Mouse (Mus musculus): ENCODE results near the gene Ankub1. TPM values are rescaled to one million over a fixed set of nuclear protein-coding genes. Genes with fewer than 3 reads are reported as not detected.

Gene Ankub1
- polyA plus RNA-seq, 1 experiment from 2014 or later, result 0.13 TPM

- Histone ChIP-seq H3K36me3 (no peaks in the 10 kb centered on the region), H3K9ac (0 out of 2 replicates have a peak overlapping the region, but pooled peaks have one; percentile 13), H3K27me3 (no peaks in the 10 kb centered on the region), H3K9me3 (replicated peaks) (no peaks in the 10 kb centered on the region), H3K27ac (no peak overlapping the region), H3K4me2 (replicated peaks) (peak overlapping the region; percentile 38), H3K4me3 (no peak overlapping the region), H3K4me1 (no peaks in the 10 kb centered on the region)
- peak; percentile 75 for ATAC-seq (ENCODE audit: low FRiP score)
- 35% methylated on average over 14 of the region's 14 CpGs for WGBS
These were observed 25.4 kb downstream of the Ankub1 start for GRCm38 (mm10) chr3:57667054-57667723.

GRCm38 (mm10) chr3:57665880-57666279 is 26.7 kb downstream of the Ankub1 start:
- Histone ChIP-seq H3K9ac (no peak overlapping the region), H3K9me3 (replicated peaks) (no peaks in the 10 kb centered on the region), H3K4me3 (no peak overlapping the region), H3K27ac (no peak overlapping the region), H3K36me3 (no peaks in the 10 kb centered on the region), H3K27me3 (no peaks in the 10 kb centered on the region), H3K4me2 (replicated peaks) (no peak overlapping the region), H3K4me1 (no peaks in the 10 kb centered on the region)
- ATAC-seq (ENCODE audit: low FRiP score), result no peak
- 86% methylated on average over 5 of the region's 5 CpGs for WGBS

- Histone ChIP-seq H3K27me3 (no peaks in the 10 kb centered on the region), H3K9me3 (replicated peaks) (no peaks in the 10 kb centered on the region), H3K4me1 (no peaks in the 10 kb centered on the region), H3K4me3 (no peak overlapping the region), H3K27ac (no peak overlapping the region), H3K36me3 (no peaks in the 10 kb centered on the region), H3K4me2 (replicated peaks) (no peak overlapping the region), H3K9ac (no peak overlapping the region)
- 77% methylated on average over 10 of the region's 10 CpGs for WGBS
- no peak for ATAC-seq (ENCODE audit: low FRiP score)
These were observed 27.9 kb downstream of the Ankub1 start for GRCm38 (mm10) chr3:57664682-57665081.

- Histone ChIP-seq H3K27ac (no peak overlapping the region), H3K4me1 (no peaks in the 10 kb centered on the region), H3K4me2 (replicated peaks) (no peak overlapping the region), H3K9me3 (replicated peaks) (no peaks in the 10 kb centered on the region), H3K27me3 (no peaks in the 10 kb centered on the region), H3K9ac (no peak overlapping the region), H3K4me3 (no peak overlapping the region), H3K36me3 (no peaks in the 10 kb centered on the region)
- WGBS, result 28% methylated on average over 6 of the region's 6 CpGs
- no peak for ATAC-seq (ENCODE audit: low FRiP score)
These were observed 28.9 kb downstream of the Ankub1 start for GRCm38 (mm10) chr3:57663731-57664130.

- WGBS, result 69% methylated on average over 6 of the region's 6 CpGs
- no peaks in the 10 kb centered on the region for H3K9me3 ChIP-seq (replicated peaks)
- no peaks in the 10 kb centered on the region for H3K4me1 ChIP-seq
- H3K4me3 ChIP-seq, result no peak overlapping the region
- no peak overlapping the region for H3K4me2 ChIP-seq (replicated peaks)
- H3K27me3 ChIP-seq, result no peaks in the 10 kb centered on the region
- no peak for ATAC-seq (ENCODE audit: low FRiP score)
- no peak overlapping the region for H3K9ac ChIP-seq
- H3K27ac ChIP-seq, result no peak overlapping the region
- H3K36me3 ChIP-seq, result no peaks in the 10 kb centered on the region
These were observed 34.0 kb downstream of the Ankub1 start for GRCm38 (mm10) chr3:57658608-57659007.

GRCm38 (mm10) chr3:57653646-57654045 is 39.0 kb downstream of the Ankub1 start:
- 84% methylated on average over 3 of the region's 3 CpGs for WGBS
- Histone ChIP-seq H3K27me3 (no peaks in the 10 kb centered on the region), H3K9ac (no peak overlapping the region), H3K4me1 (peaks cover 6% of the 10 kb centered on the region), H3K27ac (no peak overlapping the region), H3K4me2 (replicated peaks) (no peak overlapping the region), H3K4me3 (no peak overlapping the region), H3K36me3 (no peaks in the 10 kb centered on the region), H3K9me3 (replicated peaks) (no peaks in the 10 kb centered on the region)
- ATAC-seq (ENCODE audit: low FRiP score), result no peak

- Histone ChIP-seq H3K4me2 (replicated peaks) (no peak overlapping the region), H3K27ac (no peak overlapping the region), H3K9ac (no peak overlapping the region), H3K36me3 (0 out of 2 replicates have a peak, but pooled peaks cover 3% of the 10 kb centered on the region), H3K27me3 (no peaks in the 10 kb centered on the region), H3K4me3 (no peak overlapping the region), H3K4me1 (peaks cover 6% of the 10 kb centered on the region), H3K9me3 (replicated peaks) (no peaks in the 10 kb centered on the region)
- no peak for ATAC-seq (ENCODE audit: low FRiP score)
- WGBS, result 85% methylated on average over 3 of the region's 3 CpGs
These were observed 40.1 kb downstream of the Ankub1 start for GRCm38 (mm10) chr3:57652485-57652884.

- Histone ChIP-seq H3K4me1 (peaks cover 6% of the 10 kb centered on the region), H3K9me3 (replicated peaks) (no peaks in the 10 kb centered on the region), H3K36me3 (0 out of 2 replicates have a peak, but pooled peaks cover 3% of the 10 kb centered on the region), H3K27ac (no peak overlapping the region), H3K9ac (peak overlapping the region; percentile 77), H3K4me2 (replicated peaks) (peak overlapping the region; percentile 75), H3K27me3 (no peaks in the 10 kb centered on the region), H3K4me3 (peak overlapping the region; percentile 83)
- WGBS, result 75% methylated on average over 3 of the region's 3 CpGs
- no peak; the same call in 1 of the 2 replicates for ATAC-seq (ENCODE audit: low FRiP score)
These were observed 40.7 kb downstream of the Ankub1 start for GRCm38 (mm10) chr3:57651865-57652259.

GRCm38 (mm10) chr3:57651231-57651864 is 41.3 kb downstream of the Ankub1 start, which contains the start of gene Commd2:
Gene Commd2, minus strand, starts transcription at chr3:57651715.
- H3K4me2 ChIP-seq (replicated peaks), result peak within 1 kb of the TSS; percentile 75
- H3K36me3 ChIP-seq, result peaks cover 6% of the 10 kb centered on the region; the same call in 1 of the 2 replicates
- peak; percentile 98 for ATAC-seq (ENCODE audit: low FRiP score)
- H3K27ac ChIP-seq, result peak within 1 kb of the TSS; percentile 85
- WGBS, result under 1% methylated on average over 42 of the region's 42 CpGs
- H3K9ac ChIP-seq, result peak within 1 kb of the TSS; percentile 77
- no peaks in the 10 kb centered on the region for H3K9me3 ChIP-seq (replicated peaks)
- H3K4me3 ChIP-seq, result peak within 1 kb of the TSS; percentile 83
- H3K4me1 ChIP-seq, result peaks cover 6% of the 10 kb centered on the region
- H3K27me3 ChIP-seq, result no peaks in the 10 kb centered on the region

- H3K4me1 ChIP-seq, result no peaks in the 10 kb centered on the region
- no peak overlapping the region for H3K9ac ChIP-seq
- no peak overlapping the region for H3K27ac ChIP-seq
- 94% methylated on average over 6 of the region's 6 CpGs for WGBS
- no peak overlapping the region for H3K4me3 ChIP-seq
- H3K27me3 ChIP-seq, result no peaks in the 10 kb centered on the region
- no peak for ATAC-seq (ENCODE audit: low FRiP score)
- H3K36me3 ChIP-seq, result peaks cover 26% of the 10 kb centered on the region
- H3K4me2 ChIP-seq (replicated peaks), result no peak overlapping the region
- H3K9me3 ChIP-seq (replicated peaks), result no peaks in the 10 kb centered on the region
These were observed 49.4 kb downstream of the Ankub1 start for GRCm38 (mm10) chr3:57643191-57643590.

GRCm38 (mm10) chr3:57637596-57637995 is 55.0 kb downstream of the Ankub1 start:
- Histone ChIP-seq H3K36me3 (no peaks in the 10 kb centered on the region), H3K9ac (no peak overlapping the region), H3K4me2 (replicated peaks) (no peak overlapping the region), H3K27me3 (no peaks in the 10 kb centered on the region), H3K9me3 (replicated peaks) (no peaks in the 10 kb centered on the region), H3K27ac (no peak overlapping the region), H3K4me1 (no peaks in the 10 kb centered on the region), H3K4me3 (no peak overlapping the region)
- 78% methylated on average over 6 of the region's 6 CpGs for WGBS
- no peak for ATAC-seq (ENCODE audit: low FRiP score)

- WGBS, result 84% methylated on average over 3 of the region's 3 CpGs
- ATAC-seq (ENCODE audit: low FRiP score), result no peak
- H3K9ac ChIP-seq, result no peak overlapping the region
- no peak overlapping the region for H3K27ac ChIP-seq
- H3K4me3 ChIP-seq, result no peak overlapping the region
- no peaks in the 10 kb centered on the region for H3K4me1 ChIP-seq
- no peaks in the 10 kb centered on the region for H3K27me3 ChIP-seq
- H3K4me2 ChIP-seq (replicated peaks), result no peak overlapping the region
- H3K36me3 ChIP-seq, result no peaks in the 10 kb centered on the region
- no peaks in the 10 kb centered on the region for H3K9me3 ChIP-seq (replicated peaks)
These were observed 57.7 kb downstream of the Ankub1 start for GRCm38 (mm10) chr3:57634763-57635487.
